Mouse (Mus musculus) 416B (cell line): ENCODE results near the gene Olfr279.
"Not testable (repeated sequence)": the region's sequence is repeated elsewhere in the genome, so short reads cannot be mapped to it uniquely, and the experiment has no call there.

Source experiments
- DNase-seq: peaks from one replicate; pipeline ENCODE4 v3.0.0; 2011; ENCODE audit warnings: low read depth

The Olfr279 gene

DNA sequence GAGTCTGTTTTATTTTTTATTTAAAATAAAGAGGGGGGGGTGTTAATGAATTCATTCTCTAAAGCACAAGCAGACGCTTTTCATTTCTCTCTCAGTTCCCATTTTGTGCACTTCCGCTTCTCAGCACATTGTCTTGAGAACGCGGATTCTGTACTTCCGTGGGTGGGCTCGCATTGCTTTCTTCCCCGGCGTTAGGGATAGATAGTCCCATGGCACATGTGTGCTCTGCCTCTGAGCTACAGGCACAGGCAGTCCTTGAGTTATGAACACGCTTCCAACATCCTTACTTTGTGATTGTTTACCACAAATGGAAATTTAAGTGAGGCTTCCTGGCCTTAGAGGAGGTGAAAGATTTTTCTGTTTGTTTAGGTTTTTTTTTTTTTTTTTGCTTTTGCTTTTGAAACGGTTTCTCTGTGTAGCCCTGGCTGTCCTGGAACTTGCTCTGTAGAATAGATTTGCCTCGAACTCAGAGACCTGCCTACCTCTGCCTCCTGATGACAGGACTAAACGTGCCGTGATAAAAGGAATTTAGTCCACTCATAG is 19.3 kb downstream of the Olfr279 start:
- DNase-seq, result no peak

DNA sequence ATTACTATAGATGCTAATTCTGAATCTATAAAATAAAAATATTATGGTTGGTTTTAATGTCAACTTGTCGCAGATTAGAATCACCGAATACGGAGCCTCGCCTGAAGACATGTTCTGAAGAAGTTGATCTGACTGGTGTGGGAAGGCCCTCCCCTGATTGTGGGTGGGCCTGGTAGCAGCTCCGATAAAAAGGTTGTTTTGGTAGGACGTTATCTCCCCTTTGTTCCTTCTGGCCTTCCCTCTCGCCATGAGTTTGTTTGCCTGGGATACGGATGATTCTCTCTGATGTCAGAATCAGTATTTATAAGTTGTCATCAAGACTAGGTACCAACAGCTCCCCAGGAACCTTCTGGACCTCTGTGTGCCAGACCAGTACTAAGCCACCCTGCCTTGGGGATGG is 20.0 kb downstream of the Olfr279 start:
- DNase-seq, result no peak

DNA sequence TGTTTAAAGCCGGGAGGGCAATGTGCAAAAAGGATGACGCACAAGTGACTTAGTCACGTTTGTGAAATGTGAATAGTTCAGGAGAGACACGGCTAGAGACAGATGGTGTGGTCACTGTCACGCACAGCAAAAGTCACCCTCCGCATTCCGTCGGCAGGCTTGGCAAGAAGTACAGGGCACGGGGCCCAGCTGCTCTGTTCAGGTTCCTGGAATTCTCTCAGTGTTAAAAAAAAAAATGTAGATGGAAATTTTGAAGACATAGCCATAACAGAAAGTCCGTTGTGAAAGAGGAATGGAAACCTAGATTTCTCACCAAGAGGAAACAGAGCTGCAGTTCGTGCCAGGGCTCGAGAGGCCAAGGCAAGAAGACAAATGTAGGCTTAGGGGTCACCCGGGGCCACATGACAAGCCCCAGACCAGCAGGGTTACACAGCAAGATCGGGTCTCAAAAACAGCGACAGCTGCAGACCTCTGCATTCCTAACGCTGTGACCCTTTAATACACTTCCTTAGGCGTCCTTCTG is 20.7 kb downstream of the Olfr279 start:
- no peak for DNase-seq

DNA sequence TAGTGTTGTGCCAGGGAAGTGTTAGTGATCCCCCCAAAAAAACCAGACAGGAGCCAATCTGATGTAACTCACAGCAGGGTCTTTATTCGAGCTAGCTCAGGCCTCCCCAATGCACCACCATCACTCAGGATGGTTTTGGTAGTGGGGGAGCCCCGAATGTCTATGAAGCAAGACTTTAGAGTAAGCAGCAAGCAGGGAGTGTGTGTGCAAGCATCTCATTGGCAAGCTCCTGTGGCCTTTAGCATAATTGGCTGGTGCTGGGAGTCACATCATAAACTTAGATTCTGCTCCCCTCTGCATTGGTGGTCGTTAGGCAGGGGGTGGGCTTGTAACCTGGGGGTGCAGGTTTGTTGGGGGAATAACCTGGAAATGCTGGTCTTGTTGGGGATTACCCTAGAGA is 21.5 kb downstream of the Olfr279 start:
- DNase-seq, result not testable (repeated sequence)

DNA sequence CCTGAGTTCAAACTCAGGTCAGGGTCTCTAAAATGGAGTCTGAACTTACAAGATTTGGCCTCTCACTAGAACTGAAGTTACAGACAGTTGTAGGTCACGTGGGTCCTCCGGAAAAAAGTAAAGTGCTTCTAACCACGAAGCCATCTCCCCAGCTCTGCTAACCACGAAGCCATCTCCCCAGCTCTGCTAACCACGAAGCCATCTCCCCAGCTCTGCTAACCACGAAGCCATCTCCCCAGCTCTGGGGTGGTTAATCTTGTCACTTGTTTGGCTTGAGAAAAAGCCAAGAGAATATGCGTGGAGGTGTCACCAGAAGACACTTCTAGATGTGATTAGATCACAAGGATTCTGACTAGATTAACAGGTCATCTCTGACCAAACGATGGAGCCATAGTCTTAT is 21.9 kb downstream of the Olfr279 start:
- DNase-seq, result peak; percentile 79

DNA sequence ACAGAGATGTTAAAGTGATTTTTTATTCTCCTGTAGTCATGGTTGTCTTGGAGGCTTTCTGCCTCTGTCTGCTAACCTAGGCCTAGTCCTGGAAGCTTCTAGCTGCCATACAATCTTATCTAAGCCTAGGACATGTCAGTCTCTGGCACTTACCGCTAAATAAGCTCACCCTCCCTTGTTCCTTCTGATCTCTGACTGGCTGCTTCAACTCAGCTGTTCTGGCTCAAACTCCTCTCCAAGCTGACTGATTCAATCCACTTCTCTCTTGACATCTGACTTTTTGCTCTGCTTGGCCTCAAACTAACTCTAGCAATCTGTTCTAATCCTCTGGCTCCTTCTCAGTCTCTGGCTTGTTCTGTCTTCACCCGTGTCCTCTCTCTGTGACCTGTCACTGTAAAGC is 22.6 kb downstream of the Olfr279 start:
- DNase-seq, result not testable (repeated sequence)

DNA sequence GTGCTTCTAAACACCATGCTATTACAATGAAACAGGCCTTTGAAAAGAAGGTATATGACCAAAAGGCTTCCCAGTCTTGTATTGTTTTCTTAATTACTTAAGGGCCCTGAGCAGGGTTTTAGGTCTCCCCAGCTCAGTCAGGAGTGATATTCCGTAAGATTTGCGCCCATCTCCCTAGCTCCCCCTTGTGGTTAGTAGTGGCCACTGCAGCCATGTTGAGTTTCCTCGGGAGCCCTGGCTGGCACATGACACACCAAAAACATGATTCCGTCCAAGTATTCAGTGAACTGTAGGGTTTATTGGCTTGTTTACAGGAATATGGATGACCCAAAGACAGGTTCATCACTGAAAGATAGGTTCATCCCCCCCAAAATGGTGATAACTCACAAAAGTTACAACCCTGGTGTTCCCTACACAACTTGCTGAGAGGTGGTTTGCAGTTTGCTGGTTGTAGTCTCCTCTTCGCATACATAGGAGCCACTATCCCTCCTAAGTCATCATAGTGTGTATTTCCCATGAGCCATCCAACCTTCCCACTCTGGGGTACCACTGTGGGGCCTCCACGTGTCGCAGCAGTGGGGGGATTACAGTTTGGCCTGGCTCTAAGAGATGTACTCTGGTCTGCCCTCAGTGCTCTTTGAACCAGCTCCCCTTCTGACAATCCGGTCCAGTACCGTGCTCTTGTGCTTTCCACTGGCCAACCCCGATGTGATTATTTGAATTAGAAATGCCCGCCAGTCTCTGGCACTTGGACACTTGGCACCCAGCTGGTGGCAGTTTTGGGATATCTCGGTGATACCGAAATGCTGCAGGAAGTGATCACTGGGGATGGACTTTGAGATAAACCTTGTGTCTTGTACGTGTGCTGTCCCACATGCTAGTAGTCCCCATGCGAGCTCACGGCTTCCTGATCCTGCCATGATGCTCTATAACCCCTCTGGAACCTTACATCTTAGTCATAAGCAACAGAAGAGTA is 25.5 kb downstream of the Olfr279 start:
- peak; percentile 58 for DNase-seq

DNA sequence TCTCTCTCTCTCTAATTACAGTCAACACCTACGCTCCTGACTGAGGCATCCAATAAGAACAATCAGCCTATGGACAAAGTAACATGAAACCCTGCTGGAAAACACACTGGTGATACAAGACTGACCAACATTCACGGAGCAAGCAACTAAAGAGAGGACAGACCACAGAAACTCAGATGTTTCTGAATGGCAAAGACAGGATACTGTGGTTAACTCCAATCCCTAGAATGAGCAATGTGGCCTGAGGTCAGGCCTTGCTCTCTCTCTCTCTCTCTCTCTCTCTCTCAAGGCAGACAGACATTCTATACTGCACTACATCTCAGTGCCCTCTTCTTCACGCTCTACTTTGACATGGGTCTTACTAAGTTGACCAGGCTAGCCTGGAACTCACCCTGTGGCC is 29.0 kb downstream of the Olfr279 start:
- peak; percentile 82 for DNase-seq

DNA sequence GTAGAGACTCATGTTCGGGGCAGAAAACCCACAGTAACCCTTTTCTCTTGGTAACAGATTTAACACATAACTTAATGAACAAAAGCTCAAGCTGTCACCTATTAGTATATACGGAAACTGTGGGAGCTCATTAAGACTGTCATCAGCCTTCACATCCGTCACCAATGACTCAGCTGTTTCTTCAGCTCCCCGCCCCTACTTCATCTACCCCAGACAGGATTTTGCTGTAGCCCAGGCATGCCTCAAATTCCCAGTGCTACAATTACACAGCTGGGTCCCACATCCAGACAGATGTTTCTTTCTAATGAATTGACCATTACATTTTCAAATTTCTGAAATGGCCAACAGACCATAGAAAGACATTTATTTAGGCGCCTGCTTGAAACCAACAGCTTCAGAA is 33.9 kb downstream of the Olfr279 start:
- peak; percentile 54 for DNase-seq

DNA sequence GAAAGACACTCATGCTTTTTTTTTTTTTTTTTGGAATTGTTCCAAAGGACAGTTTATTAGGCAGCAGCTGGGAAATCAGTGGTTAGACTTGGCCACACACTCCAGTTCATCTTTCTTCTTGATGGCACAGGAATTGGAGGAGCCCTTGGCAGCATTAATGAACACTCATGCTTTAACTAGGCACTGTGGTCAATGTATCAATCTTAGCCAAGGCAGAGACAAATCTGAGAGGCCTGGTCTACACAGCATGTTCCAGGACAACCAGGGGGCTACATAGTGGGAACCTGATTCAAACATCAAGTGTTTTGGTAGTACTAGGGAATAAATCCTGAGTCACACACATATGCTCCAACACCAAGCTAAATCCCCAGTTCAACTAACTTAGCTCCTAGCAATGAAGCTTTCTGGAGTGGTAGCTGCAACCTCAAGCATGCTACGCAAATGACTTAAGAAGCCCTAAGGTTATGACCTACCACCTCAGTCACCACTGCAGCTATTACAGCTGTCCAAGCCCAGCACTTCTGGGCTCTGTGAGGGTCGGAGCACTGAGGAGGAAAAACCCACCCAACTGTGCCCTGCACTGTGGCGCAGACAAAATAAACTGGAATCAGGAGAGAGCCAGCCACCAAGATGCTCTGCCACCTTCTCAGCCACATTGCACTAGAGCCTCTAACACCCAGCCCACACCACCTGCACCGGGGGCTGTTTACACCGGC is 35.0 kb downstream of the Olfr279 start:
- DNase-seq, result no peak

DNA sequence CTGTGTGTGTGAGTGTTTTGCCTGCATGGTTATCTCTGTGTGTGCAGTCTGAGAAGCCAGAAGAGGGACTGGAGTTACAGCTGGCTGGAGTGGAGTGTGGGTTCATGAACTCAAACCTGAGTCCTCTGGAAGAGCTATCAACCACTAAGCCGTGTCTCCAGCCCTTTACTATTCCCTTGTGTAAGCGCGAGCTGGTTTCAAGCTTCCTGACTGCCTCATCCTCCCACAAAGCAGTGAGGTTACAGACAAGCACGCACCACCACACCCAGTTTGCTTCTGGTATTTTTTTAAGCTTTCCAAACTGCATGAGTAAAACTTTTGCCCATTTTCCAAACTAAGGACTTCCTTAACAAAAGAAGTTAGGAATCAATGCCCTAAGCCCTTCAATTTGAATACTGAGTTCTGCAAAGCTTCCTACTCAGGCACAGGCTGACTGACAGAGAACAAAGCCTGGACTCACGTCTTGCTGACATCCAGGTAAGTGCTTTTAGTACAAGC is 35.9 kb downstream of the Olfr279 start:
- DNase-seq, result no peak

DNA sequence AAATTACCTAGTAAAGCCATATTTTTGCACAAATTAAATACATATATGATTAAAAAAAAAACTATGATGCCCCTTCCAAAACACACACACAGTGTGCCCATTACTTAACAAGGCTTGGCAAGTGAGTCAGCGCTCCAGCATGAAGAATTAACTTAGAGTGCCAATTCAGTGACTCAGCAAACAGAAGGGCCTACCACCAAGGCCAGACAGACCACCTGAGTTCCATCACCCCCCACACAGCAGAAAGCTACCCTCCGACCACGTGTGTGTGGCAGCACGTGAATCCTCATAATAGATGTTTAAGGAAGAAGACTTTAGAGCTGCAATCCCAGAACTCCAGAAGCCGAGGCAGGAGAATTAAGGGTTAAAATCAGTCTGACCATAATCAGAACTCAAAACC is 40.1 kb downstream of the Olfr279 start:
- DNase-seq, result peak; percentile 86

DNA sequence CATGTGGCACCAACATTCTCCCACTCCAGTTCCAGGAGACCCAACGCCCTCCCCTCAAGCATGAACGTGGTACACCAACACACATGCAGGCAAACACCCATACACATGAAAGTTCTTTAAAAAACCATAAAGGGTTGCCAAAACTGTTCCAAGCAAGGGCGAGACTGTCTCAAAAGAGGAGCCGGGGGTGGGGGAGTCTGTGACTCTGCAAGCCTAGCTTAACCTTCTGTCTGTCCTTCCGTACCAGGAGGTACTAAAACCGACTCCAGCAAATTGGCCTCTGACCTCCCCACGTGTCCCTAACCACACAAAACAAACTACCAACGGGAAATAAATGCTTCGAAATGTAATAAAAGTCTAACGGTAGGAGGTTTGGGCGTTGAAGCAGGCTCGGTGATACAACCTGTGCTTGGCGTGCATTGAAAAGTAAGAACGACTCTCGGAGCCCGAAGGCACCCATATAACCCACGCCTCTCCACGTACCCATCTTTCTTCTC is 40.9 kb downstream of the Olfr279 start:
- peak; percentile 54 for DNase-seq

DNA sequence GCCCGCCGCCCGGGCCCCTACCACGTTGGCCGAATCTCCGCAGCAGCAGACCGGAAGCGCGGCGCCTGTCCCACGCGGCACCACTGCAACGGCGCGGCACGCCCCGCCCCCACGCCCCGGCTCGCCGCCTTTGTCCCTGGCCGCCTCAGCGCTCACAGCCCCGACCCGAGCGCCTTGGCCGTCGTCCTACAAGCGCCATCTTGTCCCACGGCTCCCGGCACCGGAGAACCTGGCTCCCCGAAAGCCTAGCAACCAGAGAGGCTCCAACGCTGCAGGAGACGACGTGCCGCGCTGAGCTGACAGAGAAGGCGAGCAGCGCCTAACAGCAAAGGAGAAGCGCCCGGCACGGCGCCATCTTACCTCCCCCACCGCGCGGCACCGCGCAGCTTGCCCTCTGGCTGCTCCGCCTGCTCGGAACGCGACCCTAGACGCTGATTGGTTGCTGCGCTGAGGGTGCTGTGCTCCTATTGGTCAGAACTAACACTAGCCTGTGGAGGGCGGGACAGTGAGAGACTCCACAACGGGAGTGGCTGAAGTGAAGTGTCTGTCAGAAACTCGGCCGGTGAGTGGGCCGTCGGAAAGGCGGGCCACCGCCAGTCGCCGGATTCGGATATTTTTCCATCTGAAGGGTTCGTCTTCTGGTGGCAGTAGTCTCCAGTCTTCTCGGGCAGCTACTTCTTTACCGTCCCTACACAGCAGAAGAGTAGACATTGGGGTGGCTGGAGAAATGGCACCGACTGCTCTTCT is 41.9 kb downstream of the Olfr279 start, which contains the start of gene Kansl2:
Kansl2 (minus strand) TSS at position 384 of the 747 bp plus-strand sequence.
- peak; percentile 99 for DNase-seq

DNA sequence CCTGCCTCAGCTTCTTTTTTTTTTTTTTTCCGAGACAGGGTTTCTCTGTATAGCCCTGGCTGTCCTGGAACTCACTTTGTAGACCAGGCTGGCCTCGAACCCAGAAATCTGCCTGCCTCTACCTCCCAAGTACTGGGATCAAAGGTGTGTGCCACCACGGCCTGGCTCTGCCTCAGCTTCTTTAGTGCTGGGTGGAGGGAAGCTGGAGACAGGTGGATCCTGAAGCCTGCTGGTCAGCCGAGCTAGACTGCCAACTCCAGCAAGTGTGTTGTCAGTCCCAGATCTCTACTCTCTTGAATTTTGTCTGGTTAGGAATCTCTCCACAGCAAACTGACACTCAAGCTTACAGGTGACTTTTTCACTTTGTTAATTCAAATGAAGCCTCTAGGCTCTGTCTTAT is 43.7 kb downstream of the Olfr279 start:
- no peak for DNase-seq

DNA sequence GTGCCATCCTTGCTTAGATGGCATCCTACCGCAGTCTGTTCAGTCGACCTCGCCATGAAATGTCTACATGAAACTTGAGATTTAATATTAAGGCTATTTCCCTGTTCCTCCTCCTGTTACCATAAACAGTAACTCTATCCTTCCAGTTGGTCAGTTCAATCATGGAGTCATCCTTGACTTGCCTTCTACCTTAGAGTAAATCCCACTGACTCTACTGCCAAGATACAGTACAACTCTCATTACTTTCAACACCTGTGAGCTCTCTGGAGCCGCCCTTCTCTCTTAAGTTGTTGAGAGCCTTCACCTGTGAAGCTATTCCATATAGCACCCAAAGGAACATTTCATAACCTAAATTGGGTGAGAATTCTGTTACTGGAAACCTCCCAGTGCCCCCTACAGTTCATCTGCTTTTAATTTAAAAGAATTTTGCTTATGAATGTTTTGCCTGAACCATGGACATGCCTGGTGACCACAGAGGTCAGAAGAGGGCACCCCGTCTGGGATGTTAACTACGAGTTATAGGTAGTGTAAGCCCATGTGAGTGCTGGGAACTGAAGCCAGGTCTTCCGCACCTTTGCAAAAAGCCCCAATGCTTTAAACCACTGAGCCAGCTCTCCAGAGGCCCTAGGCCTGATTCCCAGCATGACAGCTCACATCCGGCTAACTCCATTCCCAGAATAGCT is 44.8 kb downstream of the Olfr279 start:
- DNase-seq, result no peak

DNA sequence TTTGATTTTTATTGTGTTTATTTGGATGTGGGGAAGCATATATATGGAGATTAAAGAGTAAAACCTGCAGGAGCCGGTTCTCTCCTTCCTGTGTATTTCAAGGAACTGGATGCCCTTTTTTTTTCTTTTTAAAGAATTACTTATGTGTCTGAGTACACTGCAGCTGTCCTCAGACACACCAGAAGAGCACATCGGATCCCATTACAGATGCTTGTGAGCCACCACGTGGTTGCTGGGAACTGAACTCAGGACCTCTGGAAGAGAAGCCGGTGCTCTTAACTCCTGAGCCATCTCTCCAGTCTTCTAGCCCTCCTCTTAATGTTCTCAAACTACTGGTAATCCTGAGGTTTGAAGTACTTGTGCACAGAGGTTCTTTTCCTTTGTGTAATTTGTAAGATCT is 45.7 kb downstream of the Olfr279 start:
- DNase-seq, result no peak

DNA sequence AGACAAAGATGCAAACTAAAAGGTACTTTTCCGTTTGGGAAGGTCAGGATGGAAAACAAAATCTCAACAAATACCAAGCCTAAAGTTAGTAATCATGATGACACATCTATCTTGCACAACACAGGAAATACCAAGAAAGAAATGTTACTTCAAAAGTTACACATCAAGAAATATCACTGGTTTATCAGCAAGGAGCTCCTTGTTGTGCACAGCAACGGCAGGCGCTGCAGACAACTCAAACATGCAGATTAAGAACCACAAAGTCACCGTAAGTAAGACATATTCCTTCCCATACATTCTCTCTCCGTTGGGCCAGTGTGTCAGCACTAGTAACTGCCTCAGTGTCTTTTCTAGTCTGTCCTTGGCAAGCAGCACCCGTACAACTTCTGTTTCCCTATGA is 48.9 kb downstream of the Olfr279 start:
- peak; percentile 85 for DNase-seq

DNA sequence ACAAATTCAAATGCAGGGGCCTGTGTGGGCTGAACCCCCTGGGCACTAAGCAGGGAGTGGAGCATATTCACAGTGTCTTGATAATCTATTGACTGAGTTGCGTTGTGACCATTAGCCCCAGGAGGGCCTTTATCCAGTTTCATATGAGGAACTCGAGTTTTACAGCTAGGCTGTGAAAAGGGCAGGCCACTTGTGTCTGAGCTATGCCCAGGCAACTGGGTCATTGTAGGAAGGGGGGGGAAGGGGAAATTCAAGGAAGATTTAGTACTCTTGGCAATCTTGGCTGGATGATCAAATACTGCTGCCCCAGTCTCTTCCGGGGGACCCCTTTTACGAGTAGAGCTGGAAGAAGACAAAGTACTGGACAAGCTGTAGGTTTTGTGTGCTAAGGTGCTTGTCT is 51.1 kb downstream of the Olfr279 start:
- DNase-seq, result no peak

DNA sequence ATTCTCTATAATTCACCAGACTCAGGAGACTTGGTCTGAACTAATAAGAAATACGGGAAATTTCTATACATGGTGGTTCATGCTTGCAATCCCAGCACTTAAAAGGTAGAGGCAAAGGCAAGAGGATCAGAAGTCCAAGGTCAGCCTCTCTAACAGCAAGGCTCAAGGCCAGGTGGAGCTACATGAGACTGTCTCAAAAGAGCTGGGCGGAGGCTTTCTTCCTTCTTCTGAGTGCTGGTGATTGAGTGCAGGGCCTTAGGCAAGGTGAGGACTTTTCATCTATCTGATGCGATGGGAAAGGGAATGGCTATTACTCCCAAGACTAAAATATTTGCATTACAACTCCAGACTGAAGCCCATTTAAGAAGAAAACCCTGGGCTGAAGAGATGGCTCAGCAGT is 52.9 kb downstream of the Olfr279 start:
- no peak for DNase-seq

DNA sequence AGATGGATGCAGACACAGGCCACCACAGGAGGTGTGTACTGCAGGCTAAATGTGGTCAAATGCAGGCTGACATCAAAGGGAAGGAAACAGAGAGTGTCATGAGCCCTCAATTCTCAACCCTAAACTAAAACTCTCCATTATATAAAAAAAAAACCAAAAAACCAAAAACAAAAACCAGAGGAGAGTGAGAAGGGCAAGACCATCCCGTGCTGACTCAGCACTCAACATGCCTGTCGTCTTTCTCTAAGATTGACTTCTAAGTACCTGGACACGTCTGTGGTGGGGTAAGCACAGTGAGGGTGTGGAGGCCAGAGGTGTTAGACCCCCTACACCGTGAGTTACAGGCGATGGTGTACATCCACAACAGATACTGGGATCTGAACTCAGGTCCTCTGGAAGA is 54.6 kb downstream of the Olfr279 start:
- DNase-seq, result no peak
